Mouse (Mus musculus): Measurements from ENCODE around the gene Hsd17b14. TPM values are rescaled to one million over a fixed set of nuclear protein-coding genes. Genes with fewer than 3 reads are reported as not detected.

Gene Hsd17b14
- polyA plus RNA-seq, 1 experiment from 2014 or later, result not detected

DNA sequence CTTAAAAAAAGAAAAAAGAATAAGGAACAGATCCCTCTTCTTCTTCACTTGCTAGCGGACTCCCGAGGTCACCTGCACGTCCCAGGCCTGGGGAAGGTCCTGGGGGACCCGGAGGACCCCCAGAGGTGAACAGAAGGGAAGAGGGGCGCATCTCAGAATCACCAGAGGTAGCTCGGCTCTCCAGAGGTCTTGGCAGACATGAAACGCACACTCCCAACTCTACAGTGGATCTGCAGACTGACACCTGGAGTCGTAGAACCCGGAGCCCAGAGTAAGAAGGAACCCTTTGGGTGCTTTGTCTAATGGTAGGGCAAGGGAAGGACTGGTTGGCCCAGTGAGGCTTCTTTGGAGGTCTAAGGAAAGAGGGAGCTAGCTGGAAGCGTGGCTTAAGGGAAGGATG lies 17.1 kb upstream of the Hsd17b14 start:
- Histone ChIP-seq H3K36me3 (no peaks in the 10 kb centered on the region), H3K4me3 (replicated peaks) (peak overlapping the region; percentile 59), H3K4me2 (peak overlapping the region; percentile 85), H3K9ac (replicated peaks) (peak overlapping the region; percentile 65), H3K27ac (replicated peaks) (peak overlapping the region; percentile 68), H3K27me3 (replicated peaks) (no peaks in the 10 kb centered on the region), H3K9me3 (replicated peaks) (no peaks in the 10 kb centered on the region), H3K4me1 (peaks cover 7% of the 10 kb centered on the region)
- ATAC-seq (ENCODE audit: low FRiP score), result no peak; the same call in 1 of the 2 replicates
- WGBS, result 80% methylated on average over 10 of the region's 10 CpGs

DNA sequence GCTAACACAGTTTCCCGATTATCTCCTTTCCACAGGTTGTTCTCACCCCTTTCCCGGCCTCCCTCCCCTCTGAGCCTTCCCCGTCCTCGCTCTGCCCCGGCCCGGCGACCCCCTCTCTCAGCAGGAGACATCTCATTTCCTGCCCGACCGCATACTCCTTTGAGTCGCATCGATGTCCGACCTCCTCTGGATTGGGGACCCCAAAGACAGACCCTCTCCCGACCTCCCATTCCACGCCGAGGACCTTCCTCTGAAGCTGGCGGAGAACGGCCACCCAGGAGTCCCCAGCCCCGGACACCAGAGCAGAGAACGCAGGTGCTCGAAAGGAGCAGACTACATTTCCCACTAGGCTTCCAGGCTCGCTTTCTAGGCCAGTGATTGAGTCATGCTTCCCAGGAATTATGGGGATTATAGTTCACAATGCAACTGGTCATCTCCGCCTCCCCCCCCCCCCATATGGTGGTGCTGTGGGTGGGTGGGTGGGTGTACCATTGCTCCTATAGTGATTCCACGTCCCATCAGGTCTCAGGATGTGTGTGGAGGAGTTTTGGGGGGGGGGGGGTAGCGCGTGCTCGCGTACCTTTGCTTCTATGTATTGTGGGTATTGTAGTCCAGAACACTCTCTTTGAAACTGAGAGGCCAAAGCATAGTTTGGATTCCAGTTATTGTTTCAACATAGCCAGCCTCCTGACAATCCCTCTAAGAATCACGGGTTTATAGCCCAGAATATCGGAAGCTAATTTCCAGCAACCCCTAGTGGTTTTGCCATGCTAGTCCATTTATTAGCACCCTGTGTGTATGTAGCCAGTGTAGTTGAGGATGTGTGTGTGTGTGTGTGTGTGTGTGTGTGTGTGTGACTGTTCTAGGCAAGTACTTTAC lies 16.3 kb upstream of the Hsd17b14 start:
- Histone ChIP-seq H3K4me1 (peaks cover 7% of the 10 kb centered on the region), H3K9me3 (replicated peaks) (no peaks in the 10 kb centered on the region), H3K27ac (replicated peaks) (peak overlapping the region; percentile 68), H3K27me3 (replicated peaks) (no peaks in the 10 kb centered on the region), H3K4me3 (replicated peaks) (peak overlapping the region; percentile 59), H3K4me2 (peak overlapping the region; percentile 85), H3K9ac (replicated peaks) (peak overlapping the region; percentile 65), H3K36me3 (no peaks in the 10 kb centered on the region)
- 2% methylated on average over 28 of the region's 29 CpGs for WGBS
- ATAC-seq (ENCODE audit: low FRiP score), result peak; percentile 93

DNA sequence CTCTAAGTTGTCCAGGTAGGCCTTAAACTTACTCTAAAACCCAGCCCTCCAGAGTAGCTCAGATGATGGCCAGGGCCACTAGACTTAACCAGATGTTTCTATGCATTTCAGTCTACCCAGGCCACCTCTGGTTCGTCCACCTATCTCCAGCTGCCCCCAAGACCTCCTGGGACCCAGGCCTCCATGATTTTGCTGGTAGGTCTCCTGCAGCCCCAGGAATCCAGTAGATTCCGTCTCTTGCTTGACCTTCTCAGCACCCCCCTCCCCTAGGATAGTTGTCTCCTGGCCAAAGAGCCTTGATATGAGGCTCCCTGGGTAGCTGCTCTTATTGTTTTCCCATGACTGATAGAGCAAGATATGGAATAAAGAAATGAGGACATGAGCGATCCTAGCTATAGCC lies 15.6 kb upstream of the Hsd17b14 start:
- Histone ChIP-seq H3K4me1 (peaks cover 7% of the 10 kb centered on the region), H3K36me3 (no peaks in the 10 kb centered on the region), H3K9ac (replicated peaks) (no peak overlapping the region), H3K27ac (replicated peaks) (no peak overlapping the region), H3K4me2 (no peak overlapping the region; the same call in 1 of the 2 replicates), H3K27me3 (replicated peaks) (no peaks in the 10 kb centered on the region), H3K4me3 (replicated peaks) (no peak overlapping the region), H3K9me3 (replicated peaks) (no peaks in the 10 kb centered on the region)
- ATAC-seq (ENCODE audit: low FRiP score), result no peak; the same call in 1 of the 2 replicates
- 83% methylated on average over 3 of the region's 3 CpGs for WGBS

DNA sequence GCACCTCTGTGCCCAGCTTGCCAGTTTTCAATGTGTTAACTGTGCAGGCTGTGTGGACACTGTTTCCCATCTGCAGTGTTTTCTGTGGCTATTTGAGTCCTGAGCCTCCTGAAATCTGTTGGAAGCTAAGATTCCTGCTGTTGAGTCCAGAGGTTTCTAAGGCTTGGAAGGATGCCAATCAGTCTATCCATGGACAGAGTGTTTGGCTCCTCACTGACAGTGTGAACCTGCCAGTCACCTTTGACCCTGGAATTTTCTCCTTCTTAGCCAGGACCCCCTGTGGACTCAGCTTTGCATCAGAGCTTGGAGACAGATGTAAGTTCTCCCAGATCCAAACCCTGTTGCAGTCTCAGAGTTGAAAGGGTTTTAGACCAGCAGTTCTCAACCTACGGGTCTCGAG lies 14.5 kb upstream of the Hsd17b14 start:
- Histone ChIP-seq H3K36me3 (no peaks in the 10 kb centered on the region), H3K4me1 (peaks cover 7% of the 10 kb centered on the region), H3K9ac (replicated peaks) (no peak overlapping the region), H3K4me3 (replicated peaks) (no peak overlapping the region), H3K4me2 (no peak overlapping the region), H3K9me3 (replicated peaks) (no peaks in the 10 kb centered on the region), H3K27ac (replicated peaks) (no peak overlapping the region), H3K27me3 (replicated peaks) (no peaks in the 10 kb centered on the region)
- no peak for ATAC-seq (ENCODE audit: low FRiP score)
- WGBS, result 81% methylated on average over 2 of the region's 2 CpGs

DNA sequence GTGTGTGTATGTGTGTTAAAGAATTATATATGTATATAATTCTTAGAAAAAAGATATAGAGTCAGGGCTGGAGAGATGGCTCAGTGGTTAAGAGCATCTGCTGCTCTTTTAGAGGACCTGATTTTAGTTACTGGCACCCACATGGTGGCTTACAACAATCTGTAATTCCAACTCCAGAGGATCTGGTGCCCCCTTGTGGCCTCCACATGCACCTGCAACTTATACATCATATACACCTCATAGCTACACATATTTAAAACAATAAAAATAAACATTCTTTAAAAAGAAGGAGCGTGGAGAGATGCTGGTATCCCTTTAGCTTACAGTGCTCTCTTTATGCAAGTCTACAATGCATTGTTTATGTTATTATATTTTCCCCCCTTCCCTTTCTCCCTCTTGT lies 10.2 kb upstream of the Hsd17b14 start:
- Histone ChIP-seq H3K9ac (replicated peaks) (no peak overlapping the region), H3K4me1 (no peaks in the 10 kb centered on the region), H3K4me2 (no peak overlapping the region), H3K36me3 (no peaks in the 10 kb centered on the region), H3K9me3 (replicated peaks) (no peaks in the 10 kb centered on the region), H3K4me3 (replicated peaks) (no peak overlapping the region), H3K27ac (replicated peaks) (no peak overlapping the region), H3K27me3 (replicated peaks) (no peaks in the 10 kb centered on the region)
- 87% methylated on average over 1 of the region's 1 CpGs for WGBS
- no peak for ATAC-seq (ENCODE audit: low FRiP score)

DNA sequence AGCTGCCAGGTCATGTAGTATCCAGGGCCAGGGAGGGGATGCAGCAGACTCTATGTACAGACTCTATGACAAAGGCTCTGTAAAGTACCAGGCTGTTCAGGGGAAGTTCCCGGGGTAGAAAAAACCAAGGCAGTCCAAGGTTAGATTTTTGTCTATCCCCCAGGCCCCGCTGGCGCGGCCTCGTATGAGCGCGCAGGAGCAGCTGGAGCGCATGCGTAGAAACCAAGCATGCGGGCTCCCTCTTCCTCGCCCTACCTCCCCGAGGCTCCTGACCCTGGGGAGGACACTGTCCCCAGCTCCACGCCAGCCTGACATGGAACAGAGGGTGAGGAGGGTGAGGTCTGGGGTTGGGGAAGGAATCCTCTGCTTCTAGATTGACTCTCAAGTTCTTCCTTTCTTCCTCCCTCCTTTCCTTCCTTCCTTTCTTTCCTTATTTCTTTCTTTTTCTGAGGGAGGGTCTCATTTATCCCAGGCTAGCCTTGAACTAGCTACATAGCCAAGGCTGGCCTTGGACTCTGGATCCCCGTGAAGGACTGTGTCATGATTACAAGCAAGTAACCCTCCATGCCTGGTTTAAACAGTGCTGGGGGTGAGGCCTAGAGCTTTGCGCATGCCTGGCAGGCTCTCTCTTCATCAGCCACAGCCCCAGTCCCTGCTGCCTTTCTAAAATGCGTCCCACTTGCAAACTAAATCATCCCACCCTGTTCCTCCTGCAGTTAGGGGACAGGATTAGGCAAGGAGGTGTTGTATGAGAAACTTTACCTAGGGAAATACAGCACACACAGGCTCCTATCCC lies 4.9 kb upstream of the Hsd17b14 start:
- no peak overlapping the region for H3K4me2 ChIP-seq
- H3K27me3 ChIP-seq (replicated peaks), result no peaks in the 10 kb centered on the region
- H3K27ac ChIP-seq (replicated peaks), result no peak overlapping the region
- no peaks in the 10 kb centered on the region for H3K9me3 ChIP-seq (replicated peaks)
- WGBS, result 91% methylated on average over 16 of the region's 16 CpGs
- H3K4me3 ChIP-seq (replicated peaks), result no peak overlapping the region
- H3K9ac ChIP-seq (replicated peaks), result no peak overlapping the region
- H3K36me3 ChIP-seq, result no peaks in the 10 kb centered on the region
- no peak for ATAC-seq (ENCODE audit: low FRiP score)
- H3K4me1 ChIP-seq, result no peaks in the 10 kb centered on the region

DNA sequence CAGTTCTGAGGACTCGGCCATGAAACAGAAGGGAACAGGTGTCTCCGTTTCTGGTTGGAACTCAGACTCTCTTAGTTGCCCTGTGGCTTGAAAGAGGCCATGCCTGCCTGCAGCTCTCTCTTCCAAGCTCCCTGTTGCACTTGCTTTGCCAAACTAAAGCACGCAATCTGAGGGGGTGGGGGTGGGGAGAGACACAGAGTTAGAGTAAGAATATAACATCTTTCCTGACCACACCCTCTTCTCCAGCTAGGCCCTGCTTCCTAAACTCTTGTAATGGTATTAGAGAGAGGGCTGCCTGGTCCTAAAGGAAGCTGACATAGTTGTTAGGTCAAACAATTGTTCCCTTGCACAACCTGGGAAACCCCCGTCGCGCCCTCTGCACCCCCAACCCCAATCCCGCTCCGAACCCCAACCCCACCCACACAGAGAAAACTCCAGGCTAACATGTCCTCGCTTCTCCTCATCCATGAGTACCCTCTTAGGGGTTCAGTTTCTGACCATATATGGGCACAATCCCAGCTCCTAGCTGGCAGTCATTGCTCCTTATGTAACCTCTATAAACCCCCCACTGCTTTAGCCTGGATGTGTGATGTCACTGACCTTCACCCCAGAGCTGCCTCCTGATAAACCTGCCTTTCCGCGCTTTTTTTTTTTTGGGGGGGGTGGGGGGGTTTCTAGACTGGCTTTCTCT lies 3.7 kb upstream of the Hsd17b14 start:
- 76% methylated on average over 11 of the region's 11 CpGs for WGBS
- Histone ChIP-seq H3K36me3 (no peaks in the 10 kb centered on the region), H3K27me3 (replicated peaks) (no peaks in the 10 kb centered on the region), H3K4me1 (no peaks in the 10 kb centered on the region), H3K4me3 (replicated peaks) (no peak overlapping the region), H3K9ac (replicated peaks) (0 out of 2 replicates have a peak overlapping the region, but pooled peaks have one; percentile 10), H3K4me2 (no peak overlapping the region), H3K27ac (replicated peaks) (no peak overlapping the region), H3K9me3 (replicated peaks) (no peaks in the 10 kb centered on the region)
- ATAC-seq (ENCODE audit: low FRiP score), result no peak

DNA sequence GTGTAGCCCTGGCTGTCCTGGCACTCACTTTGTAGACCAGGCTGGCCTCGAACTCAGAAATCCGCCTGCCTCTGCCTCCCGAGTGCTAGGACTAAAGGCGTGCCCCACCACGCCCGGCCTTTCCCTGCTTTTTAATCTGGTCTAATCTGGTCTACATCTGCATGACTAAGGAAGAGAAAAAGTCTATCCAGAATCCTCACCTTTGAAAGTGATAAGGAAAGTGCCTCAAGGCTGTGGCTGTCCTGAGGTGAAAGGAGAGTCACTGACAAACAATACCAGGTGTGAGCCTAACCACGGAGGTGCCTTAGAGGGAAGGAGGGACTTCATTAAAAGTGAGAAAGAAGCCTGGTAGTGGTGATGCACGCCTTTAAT lies 3.2 kb upstream of the Hsd17b14 start:
- H3K36me3 ChIP-seq, result no peaks in the 10 kb centered on the region
- H3K4me3 ChIP-seq (replicated peaks), result no peak overlapping the region
- H3K27ac ChIP-seq (replicated peaks), result no peak overlapping the region
- no peaks in the 10 kb centered on the region for H3K9me3 ChIP-seq (replicated peaks)
- H3K4me2 ChIP-seq, result no peak overlapping the region
- no peak overlapping the region for H3K9ac ChIP-seq (replicated peaks)
- ATAC-seq (ENCODE audit: low FRiP score), result no peak
- H3K4me1 ChIP-seq, result no peaks in the 10 kb centered on the region
- 86% methylated on average over 8 of the region's 8 CpGs for WGBS
- H3K27me3 ChIP-seq (replicated peaks), result no peaks in the 10 kb centered on the region

DNA sequence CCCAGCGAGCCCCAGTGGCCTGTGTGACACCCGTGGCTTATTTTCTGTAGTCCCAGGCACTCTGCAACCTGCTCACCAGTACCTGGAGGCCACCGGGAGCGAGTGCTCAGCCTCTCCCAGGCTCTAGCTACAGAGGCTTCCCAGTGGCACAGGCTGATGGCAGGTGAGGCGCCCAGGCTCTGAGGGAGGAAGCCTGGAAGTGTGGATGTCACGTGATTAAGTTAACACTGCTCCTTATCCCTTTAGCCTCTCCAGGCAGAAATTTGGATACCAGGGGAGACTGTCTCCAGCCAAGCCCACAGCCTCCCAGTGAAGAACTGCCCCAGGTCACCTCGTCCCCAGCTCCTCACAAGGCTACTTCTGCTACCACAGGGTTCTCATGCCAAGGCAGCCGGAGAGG lies 1.2 kb upstream of the Hsd17b14 start:
- H3K4me2 ChIP-seq, result no peak overlapping the region
- H3K4me3 ChIP-seq (replicated peaks), result no peak overlapping the region
- no peak overlapping the region for H3K9ac ChIP-seq (replicated peaks)
- WGBS, result 71% methylated on average over 8 of the region's 8 CpGs
- no peak overlapping the region for H3K27ac ChIP-seq (replicated peaks)
- no peaks in the 10 kb centered on the region for H3K27me3 ChIP-seq (replicated peaks)
- H3K36me3 ChIP-seq, result no peaks in the 10 kb centered on the region
- no peak for ATAC-seq (ENCODE audit: low FRiP score)
- no peaks in the 10 kb centered on the region for H3K9me3 ChIP-seq (replicated peaks)
- no peaks in the 10 kb centered on the region for H3K4me1 ChIP-seq

DNA sequence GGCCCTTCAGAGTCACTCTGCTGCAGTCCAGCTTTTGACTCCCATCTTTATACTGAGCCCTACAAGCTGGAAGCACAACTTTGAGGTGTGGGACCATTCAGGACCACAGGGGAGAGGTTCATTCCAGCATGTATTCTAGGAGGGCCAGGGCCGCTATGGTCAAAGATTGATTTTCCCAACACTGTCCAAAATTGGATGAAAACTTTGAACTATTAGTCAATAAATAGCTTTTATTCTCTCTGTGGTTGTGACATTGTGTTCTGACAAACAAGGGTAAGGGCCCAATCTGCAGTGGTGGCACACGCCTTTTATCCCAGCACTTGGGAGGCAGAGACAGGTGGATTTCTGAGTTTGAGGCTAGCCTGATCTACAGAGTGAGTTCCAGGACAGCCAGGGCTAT lies 703 bp upstream of the Hsd17b14 start:
- H3K4me1 ChIP-seq, result no peaks in the 10 kb centered on the region
- H3K27me3 ChIP-seq (replicated peaks), result no peaks in the 10 kb centered on the region
- H3K4me2 ChIP-seq, result no peak overlapping the region
- no peak for ATAC-seq (ENCODE audit: low FRiP score)
- no peak overlapping the region for H3K27ac ChIP-seq (replicated peaks)
- no peaks in the 10 kb centered on the region for H3K9me3 ChIP-seq (replicated peaks)
- H3K9ac ChIP-seq (replicated peaks), result no peak overlapping the region
- H3K36me3 ChIP-seq, result no peaks in the 10 kb centered on the region
- 89% methylated on average over 2 of the region's 2 CpGs for WGBS
- H3K4me3 ChIP-seq (replicated peaks), result no peak overlapping the region

DNA sequence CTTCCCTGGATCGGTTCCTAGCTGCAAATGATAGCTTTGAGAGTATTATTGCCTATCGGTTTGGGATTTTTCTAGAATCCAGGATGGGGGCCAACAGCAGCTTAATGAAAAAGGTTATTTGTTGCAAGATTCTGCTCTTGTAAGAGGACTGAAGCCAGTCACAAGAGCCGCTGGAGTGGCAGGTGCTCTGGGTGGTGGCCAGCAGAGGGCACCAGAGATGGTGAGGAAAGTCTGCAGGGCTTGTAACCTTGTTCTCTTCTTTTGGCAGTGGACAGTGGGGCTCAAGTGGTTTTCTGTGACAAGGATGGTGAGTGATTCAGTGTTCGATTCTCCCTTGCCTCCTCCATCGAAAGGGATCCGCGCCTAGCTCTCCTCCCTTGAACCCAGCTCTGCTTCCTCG lies 1.1 kb downstream of the Hsd17b14 start:
- WGBS, result 37% methylated on average over 8 of the region's 8 CpGs
- H3K4me1 ChIP-seq, result no peaks in the 10 kb centered on the region
- no peak overlapping the region for H3K9ac ChIP-seq (replicated peaks)
- H3K4me3 ChIP-seq (replicated peaks), result no peak overlapping the region
- H3K36me3 ChIP-seq, result no peaks in the 10 kb centered on the region
- H3K4me2 ChIP-seq, result no peak overlapping the region
- ATAC-seq (ENCODE audit: low FRiP score), result no peak
- H3K9me3 ChIP-seq (replicated peaks), result no peaks in the 10 kb centered on the region
- H3K27ac ChIP-seq (replicated peaks), result no peak overlapping the region
- no peaks in the 10 kb centered on the region for H3K27me3 ChIP-seq (replicated peaks)
